Mouse (Mus musculus) bone marrow, adult 2 months (tissue): Measurements from ENCODE around the gene Usp20. TPM values are rescaled to one million over a fixed set of nuclear protein-coding genes. Genes with fewer than 3 reads are reported as not detected.

Experiments used
- H3K27ac ChIP-seq: fragments of 200-500 bp; 2 replicates; pipeline ENCODE4 v1.5.1; 2012; ENCODE audit warnings: low read depth, mild to moderate bottlenecking, control low read depth, inconsistent platforms, low read length; ENCODE audit not compliant: control insufficient read depth, poor library complexity, insufficient read depth
- H3K4me1 ChIP-seq: fragments of 200-500 bp; 2 replicates; pipeline ENCODE4 v1.6.1; 2011; ENCODE audit warnings: low read length; ENCODE audit not compliant: control insufficient read depth, insufficient read depth
- H3K4me3 ChIP-seq: fragments of 200-500 bp; replicated peaks from 2 replicates; pipeline ENCODE3; 2011; ENCODE audit warnings: mild to moderate bottlenecking, low read depth, low read length, control low read depth; ENCODE audit not compliant: control insufficient read depth
- CTCF ChIP-seq: fragments of 200-500 bp; IDR thresholded peaks from 2 replicates; pipeline ENCODE4 v1.5.1; 2011; ENCODE audit warnings: low read length, control low read depth; ENCODE audit not compliant: control insufficient read depth, insufficient read depth
- POLR2A ChIP-seq: fragments of 200-500 bp; IDR thresholded peaks from 2 replicates; pipeline ENCODE4 v1.6.1; 2011; ENCODE audit warnings: low read depth, mild to moderate bottlenecking, control low read depth, low read length, borderline replicate concordance; ENCODE audit not compliant: control insufficient read depth
- WGBS: fragments of 180-500 bp; shearing (Covaris S2); methylation state at CpG from one replicate; pipeline ENCODE4 v1.1.7; 2018; 5-methylcytosine and 5-hydroxymethylcytosine counted together
- polyA plus RNA-seq: library from polyadenylated mRNA; stranded (reverse); fragments of >200 nt; gene quantifications from 2 replicates; pipeline ENCODE4 v1.2.4, GENCODE M21; 2011; ENCODE audit warnings: low replicate concordance; ENCODE audit not compliant: missing spikeins, insufficient read depth, insufficient read length

Usp20 gene
- polyA plus RNA-seq, 1 experiment = 11.7 TPM

DNA sequence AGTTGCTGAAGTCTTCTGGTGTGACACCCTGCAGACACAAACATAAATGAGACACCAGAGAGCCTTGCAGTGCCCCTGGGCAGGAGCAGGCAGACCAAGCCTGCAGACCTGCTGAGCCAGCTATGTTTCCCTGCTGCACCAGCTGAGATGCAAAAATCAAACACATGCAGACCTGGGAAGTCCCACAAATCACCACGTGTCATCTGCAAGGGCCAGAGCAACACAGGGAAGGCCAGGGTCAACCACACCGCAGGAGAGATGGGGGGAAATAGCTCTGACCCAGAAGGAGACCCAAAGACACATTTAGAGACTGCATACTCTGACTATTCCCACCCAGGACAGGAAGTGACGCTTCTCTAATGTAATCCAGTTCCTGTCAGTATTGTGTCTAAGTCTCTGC is 58.4 kb downstream of the Usp20 start:
- H3K27ac ChIP-seq = no peak overlapping the region
- no peak for TF ChIP-seq CTCF
- no peak overlapping the region for H3K4me3 ChIP-seq
- H3K4me1 ChIP-seq = no peaks in the 10 kb centered on the region
- WGBS = 83% methylated on average over 3 of the region's 3 CpGs

- no peak overlapping the region for H3K4me3 ChIP-seq
- no peaks in the 10 kb centered on the region for H3K4me1 ChIP-seq
- WGBS = 91% methylated on average over 6 of the region's 6 CpGs
- TF ChIP-seq CTCF (no peak), POLR2A (no peak)
- H3K27ac ChIP-seq = no peak overlapping the region
These were observed 59.3 kb downstream of the Usp20 start for GRCm38 (mm10) chr2:31041386-31041785.

DNA sequence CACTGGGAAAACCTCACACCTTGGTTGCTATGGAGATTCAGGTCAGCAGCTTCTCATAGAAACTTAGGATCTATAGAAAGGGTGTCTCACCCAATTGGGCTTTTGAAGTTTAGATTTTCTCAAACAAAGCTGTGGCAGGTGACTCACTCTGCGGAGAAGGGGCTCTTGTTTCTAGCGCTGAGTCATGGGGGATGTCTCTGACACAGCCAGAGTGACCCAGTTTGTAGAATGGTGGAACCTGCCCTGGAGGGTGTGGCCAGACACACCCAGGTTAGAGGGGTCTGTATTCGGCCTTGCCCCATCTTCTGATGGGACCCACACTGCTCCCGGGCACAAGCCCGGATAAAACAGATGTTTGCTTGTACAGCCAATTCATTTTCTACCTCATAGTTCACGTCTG is 60.8 kb downstream of the Usp20 start:
- Histone ChIP-seq H3K27ac (no peak overlapping the region), H3K4me3 (no peak overlapping the region), H3K4me1 (no peaks in the 10 kb centered on the region)
- TF ChIP-seq CTCF (no peak), POLR2A (no peak)
- 90% methylated on average over 6 of the region's 6 CpGs for WGBS

- TF ChIP-seq CTCF (no peak), POLR2A (no peak)
- WGBS = 85% methylated on average over 1 of the region's 1 CpGs
- no peaks in the 10 kb centered on the region for H3K4me1 ChIP-seq
These were observed 61.8 kb downstream of the Usp20 start for GRCm38 (mm10) chr2:31043856-31044255.

GRCm38 (mm10) chr2:31048037-31048436 is 66.0 kb downstream of the Usp20 start:
- Histone ChIP-seq H3K27ac (no peak overlapping the region), H3K4me1 (no peaks in the 10 kb centered on the region)
- no peak for TF ChIP-seq CTCF
- no peak for TF ChIP-seq POLR2A

More at GRCm38 (mm10) chr2:31043856-31044255, 61.8 kb downstream of the Usp20 start:
- no peak overlapping the region for H3K4me3 ChIP-seq
- H3K27ac ChIP-seq = no peak overlapping the region

DNA sequence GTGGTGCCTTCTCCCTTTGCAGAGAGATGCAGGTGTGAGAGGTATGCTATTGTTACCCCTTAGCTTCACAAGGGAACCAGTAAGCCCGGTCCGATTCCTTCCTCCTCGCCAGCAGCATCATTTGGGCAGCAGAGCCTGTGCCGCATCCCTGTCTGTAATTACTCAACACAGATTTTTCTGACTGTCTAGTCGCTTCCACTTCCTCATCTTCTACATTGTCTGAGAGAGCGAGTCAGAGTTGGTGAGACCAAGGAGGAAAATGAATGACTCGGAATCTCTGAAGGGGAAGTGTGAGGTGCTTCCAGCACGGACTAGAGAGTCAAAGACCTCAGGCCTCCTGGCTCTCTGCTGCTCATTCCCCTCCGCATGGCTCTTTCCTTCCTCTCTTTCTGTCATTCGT is 70.4 kb downstream of the Usp20 start:
- no peak for TF ChIP-seq CTCF
- no peak for TF ChIP-seq POLR2A
- WGBS = 64% methylated on average over 10 of the region's 10 CpGs
- Histone ChIP-seq H3K4me1 (no peaks in the 10 kb centered on the region), H3K4me3 (no peak overlapping the region), H3K27ac (no peak overlapping the region)

More at GRCm38 (mm10) chr2:31048037-31048436, 66.0 kb downstream of the Usp20 start:
- WGBS = 66% methylated on average over 6 of the region's 6 CpGs
- no peak overlapping the region for H3K4me3 ChIP-seq

DNA sequence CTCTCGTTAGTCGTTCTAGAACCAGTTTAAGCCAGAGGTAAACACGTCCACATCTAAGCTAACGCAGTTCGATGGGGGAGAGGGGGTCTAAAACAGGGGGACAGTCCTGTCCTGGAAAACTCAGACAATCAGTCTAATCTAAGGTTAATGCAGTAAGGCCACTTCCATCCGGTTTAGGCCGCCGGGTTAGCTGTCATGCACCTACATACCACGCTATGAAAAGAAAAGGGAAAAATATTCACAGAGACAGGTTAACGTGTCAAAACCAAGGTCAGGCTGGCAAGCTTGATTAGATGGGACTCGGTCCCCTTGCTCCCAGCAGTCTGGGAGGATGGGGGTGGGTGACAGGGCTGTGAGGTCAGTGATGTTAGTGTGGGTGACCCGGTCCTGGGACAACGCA is 71.3 kb downstream of the Usp20 start:
- 89% methylated on average over 13 of the region's 13 CpGs for WGBS
- no peak overlapping the region for H3K27ac ChIP-seq
- no peak for TF ChIP-seq POLR2A
- TF ChIP-seq CTCF = no peak
- H3K4me1 ChIP-seq = no peaks in the 10 kb centered on the region
- H3K4me3 ChIP-seq = no peak overlapping the region

DNA sequence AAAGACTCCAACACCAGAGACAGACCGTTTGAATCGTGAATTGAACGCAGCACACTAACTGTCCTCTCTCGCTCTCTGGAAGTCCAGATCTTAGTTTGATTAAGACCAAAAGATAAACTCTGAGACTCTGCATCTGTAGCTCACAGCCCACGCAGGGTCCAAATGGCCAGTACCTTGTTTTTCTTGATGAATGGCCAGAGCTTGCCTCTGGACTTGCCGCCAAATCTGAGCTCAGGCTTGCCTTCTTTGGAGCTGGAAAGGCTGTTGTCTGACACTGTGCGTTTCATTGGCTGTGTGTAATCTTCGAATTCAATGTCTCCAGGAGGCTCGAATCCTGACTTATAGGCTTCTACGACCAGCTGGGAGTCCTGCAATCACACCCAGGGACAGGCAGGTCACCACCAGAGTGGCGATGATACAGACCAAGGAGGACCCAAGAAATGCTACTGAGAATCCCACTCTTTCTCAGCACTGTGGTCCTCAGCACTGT is 71.8 kb downstream of the Usp20 start:
- Histone ChIP-seq H3K27ac (no peak overlapping the region), H3K4me3 (no peak overlapping the region), H3K4me1 (no peaks in the 10 kb centered on the region)
- WGBS = 89% methylated on average over 11 of the region's 11 CpGs
- TF ChIP-seq POLR2A = no peak
- TF ChIP-seq CTCF = no peak

DNA sequence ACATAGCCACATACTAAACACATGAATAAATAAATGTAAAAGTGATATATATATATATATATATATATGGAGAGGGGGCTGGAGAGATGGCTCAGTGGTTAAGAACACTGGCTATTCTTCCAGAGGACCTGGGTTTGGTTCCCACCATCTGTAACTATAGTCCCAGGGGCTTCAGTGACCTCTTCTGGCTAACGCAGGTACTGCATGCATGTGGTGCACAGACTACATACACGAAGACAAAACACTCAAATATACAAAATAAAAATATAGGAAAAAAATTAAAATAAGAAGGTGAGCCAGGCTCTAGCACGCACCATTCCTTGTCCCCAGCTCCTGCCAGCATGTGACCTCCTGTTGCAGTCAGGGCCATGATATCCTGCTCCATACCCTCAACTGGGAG is 74.0 kb downstream of the Usp20 start:
- Histone ChIP-seq H3K4me1 (no peaks in the 10 kb centered on the region; the same call in 1 of the 2 replicates), H3K27ac (no peak overlapping the region), H3K4me3 (no peak overlapping the region)
- WGBS = 92% methylated on average over 3 of the region's 3 CpGs
- no peak for TF ChIP-seq CTCF
- TF ChIP-seq POLR2A = no peak
